Mouse (Mus musculus): ENCODE data around the gene Ppia. TPM values are rescaled to one million over a fixed set of nuclear protein-coding genes. Genes with fewer than 3 reads are reported as not detected.

Gene Ppia
- polyA plus RNA-seq, 1 experiment: 172 TPM

DNA sequence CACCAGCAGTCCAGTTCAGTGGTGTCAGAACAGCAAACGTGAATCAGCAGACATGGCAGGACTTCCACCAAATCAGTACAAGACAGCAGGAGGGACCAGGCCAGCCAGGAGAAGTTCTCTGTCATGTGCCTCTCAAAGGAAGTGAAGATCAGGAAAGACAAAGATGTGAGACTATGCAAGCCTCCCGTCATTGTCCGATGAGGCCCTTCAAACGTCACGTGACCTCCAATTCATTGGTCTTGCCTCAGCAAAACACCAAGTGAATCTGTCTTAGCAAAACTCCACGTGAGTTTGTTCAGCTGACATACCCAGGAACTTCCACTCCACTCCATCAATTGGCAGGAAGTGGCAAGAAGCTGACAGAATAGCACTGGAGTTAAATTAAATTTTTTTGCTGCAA is 40.8 kb downstream of the Ppia start:
- TF ChIP-seq GATA1 (IDR thresholded peaks at IDR 0.05; ENCODE audit: borderline replicate concordance, low read length) (no peak), FLI1 (IDR thresholded peaks at IDR 0.05; ENCODE audit: low read length) (no peak)
- Histone ChIP-seq H3K36me3 (replicated peaks; ENCODE audit: low read length) (no peaks in the 10 kb centered on the region), H3K9me3 (peaks cover 7% of the 10 kb centered on the region; the same call in 1 of the 2 replicates), H3K27me3 (replicated peaks) (no peaks in the 10 kb centered on the region), H3K4me1 (peaks cover 16% of the 10 kb centered on the region), H3K4me3 (replicated peaks) (no peak overlapping the region)

DNA sequence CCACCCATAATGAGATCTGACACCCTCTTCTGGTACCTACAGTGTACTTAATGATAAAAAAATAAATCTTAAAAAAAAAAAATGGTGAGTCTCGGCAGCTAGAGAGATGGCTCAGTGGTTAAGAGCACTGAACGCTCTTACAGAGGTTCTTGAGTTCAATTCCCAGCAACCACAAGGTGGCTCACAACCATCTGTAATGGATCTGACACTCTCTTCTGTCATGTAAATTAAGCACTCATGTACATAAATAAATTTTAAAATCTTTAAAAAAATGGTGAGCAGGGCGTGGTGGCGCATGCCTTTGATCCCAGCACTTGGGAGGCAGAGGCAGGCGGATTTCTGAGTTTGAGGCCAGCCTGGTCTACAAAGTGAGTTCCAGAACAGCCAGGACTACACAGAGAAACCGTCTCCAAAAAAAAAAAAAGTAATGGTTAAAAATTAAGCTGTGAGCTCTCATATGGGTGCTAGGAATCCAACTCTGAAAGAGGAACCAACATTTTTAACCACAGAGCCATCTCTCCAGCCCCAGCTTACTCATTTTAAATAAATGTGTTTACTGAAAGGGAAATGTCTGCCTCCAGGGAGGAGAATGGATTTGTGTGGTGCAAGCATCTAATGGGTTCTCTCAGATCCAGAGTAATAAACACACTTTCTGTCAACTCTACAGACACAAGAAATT is 48.1 kb downstream of the Ppia start:
- Histone ChIP-seq H3K36me3 (replicated peaks; ENCODE audit: low read length) (peaks cover 26% of the 10 kb centered on the region), H3K4me1 (peaks cover 20% of the 10 kb centered on the region; the same call in 1 of the 2 replicates), H3K4me3 (replicated peaks) (no peak overlapping the region), H3K9me3 (peaks cover 4% of the 10 kb centered on the region; the same call in 1 of the 2 replicates), H3K27me3 (replicated peaks) (no peaks in the 10 kb centered on the region)
- no peak for TF ChIP-seq FLI1 (IDR thresholded peaks at IDR 0.05; ENCODE audit: low read length)
- no peak for TF ChIP-seq GATA1 (IDR thresholded peaks at IDR 0.05; ENCODE audit: borderline replicate concordance, low read length)

DNA sequence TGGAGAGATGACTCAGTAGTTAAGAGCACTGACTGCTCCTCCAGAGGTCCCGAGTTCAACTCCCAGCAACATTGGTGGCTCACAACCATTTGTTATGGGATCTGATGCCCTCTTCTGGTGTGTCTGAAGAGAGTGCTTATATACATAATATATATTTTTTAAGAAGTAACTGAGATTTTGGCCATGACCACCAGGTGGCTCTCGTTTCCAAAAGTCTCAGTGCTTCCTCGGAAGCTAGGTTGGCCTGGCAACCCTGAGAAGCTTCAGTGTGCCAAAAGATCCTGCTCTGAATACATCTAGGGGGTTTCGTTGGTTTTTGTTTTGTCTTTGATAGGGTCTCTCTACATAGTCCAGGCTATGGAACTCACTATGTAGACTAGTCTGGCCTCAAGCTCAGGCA is 49.9 kb downstream of the Ppia start:
- H3K4me1 ChIP-seq: peaks cover 34% of the 10 kb centered on the region

DNA sequence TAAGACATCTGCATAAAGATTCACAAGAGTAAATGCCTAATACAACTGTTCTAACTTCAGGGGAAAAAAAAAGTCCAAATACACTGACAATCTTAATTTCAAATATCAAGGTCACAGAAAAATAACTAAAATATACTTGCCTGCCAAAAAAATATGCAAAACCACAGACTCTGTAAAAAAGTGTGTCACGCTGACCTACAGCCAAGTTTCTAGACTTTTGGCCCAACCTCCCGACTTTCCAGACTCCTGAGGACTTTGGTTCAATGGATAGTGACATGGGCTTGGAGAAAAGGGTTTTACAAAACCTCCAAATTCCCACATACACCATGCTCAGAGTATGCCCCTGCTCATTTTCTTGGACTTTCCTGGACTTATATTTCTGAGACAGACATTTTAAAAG is 53.3 kb downstream of the Ppia start:
- Histone ChIP-seq H3K9me3 (no peaks in the 10 kb centered on the region), H3K4me1 (peaks cover 51% of the 10 kb centered on the region), H3K4me3 (replicated peaks) (no peak overlapping the region), H3K36me3 (replicated peaks; ENCODE audit: low read length) (peaks cover 52% of the 10 kb centered on the region), H3K27me3 (replicated peaks) (no peaks in the 10 kb centered on the region)
- no peak for TF ChIP-seq FLI1 (IDR thresholded peaks at IDR 0.05; ENCODE audit: low read length)
- no peak for TF ChIP-seq GATA1 (IDR thresholded peaks at IDR 0.05; ENCODE audit: borderline replicate concordance, low read length)

More for the DNA sequence above, 49.9 kb downstream of the Ppia start:
- peaks cover 39% of the 10 kb centered on the region for H3K36me3 ChIP-seq (replicated peaks; ENCODE audit: low read length)
- TF ChIP-seq FLI1 (IDR thresholded peaks at IDR 0.05; ENCODE audit: low read length) (no peak), GATA1 (IDR thresholded peaks at IDR 0.05; ENCODE audit: borderline replicate concordance, low read length) (no peak)
- no peaks in the 10 kb centered on the region for H3K27me3 ChIP-seq (replicated peaks)
- H3K9me3 ChIP-seq: no peaks in the 10 kb centered on the region
- H3K4me3 ChIP-seq (replicated peaks): no peak overlapping the region

Other genes with a start within 250 kb of the Ppia start
- not detected in 2 replicates for gene A730071L15Rik, start 215.4 kb upstream of the Ppia start, polyA plus RNA-seq (2012; ENCODE audit: insufficient read depth, low replicate concordance)
- 7.9 and 9.9 TPM in 2 replicates for gene Nudcd3, start 215.0 kb upstream of the Ppia start, polyA plus RNA-seq (2012; ENCODE audit: insufficient read depth, low replicate concordance)
- gene Npc1l1, start 185.3 kb upstream of the Ppia start, polyA plus RNA-seq (2012; ENCODE audit: insufficient read depth, low replicate concordance): not detected in 2 replicates
- gene Ddx56, start 147.7 kb upstream of the Ppia start, polyA plus RNA-seq (2012; ENCODE audit: insufficient read depth, low replicate concordance): 6.2 and 7.6 TPM in 2 replicates
- gene Tmed4, start 140.6 kb upstream of the Ppia start, polyA plus RNA-seq (2012; ENCODE audit: insufficient read depth, low replicate concordance): 2.5 and 33.8 TPM in 2 replicates
- gene Ogdh, start 123.8 kb upstream of the Ppia start, polyA plus RNA-seq (2012; ENCODE audit: insufficient read depth, low replicate concordance): 19.3 and 34.8 TPM in 2 replicates
- gene Zmiz2, start 26.4 kb upstream of the Ppia start, polyA plus RNA-seq (2012; ENCODE audit: insufficient read depth, low replicate concordance): 225 and 608 TPM in 2 replicates
- gene H2afv, start 29.0 kb downstream of the Ppia start, polyA plus RNA-seq (2012; ENCODE audit: insufficient read depth, low replicate concordance): 23.2 and 32.7 TPM in 2 replicates
- gene Purb, start 60.5 kb downstream of the Ppia start, polyA plus RNA-seq (2012; ENCODE audit: insufficient read depth, low replicate concordance): 8.7 and 12.9 TPM in 2 replicates
- 28.0 and 34.2 TPM in 2 replicates for gene Myo1g, start 105.5 kb downstream of the Ppia start, polyA plus RNA-seq (2012; ENCODE audit: insufficient read depth, low replicate concordance)
- 11.6 and 24.8 TPM in 2 replicates for gene Ccm2, start 131.4 kb downstream of the Ppia start, polyA plus RNA-seq (2012; ENCODE audit: insufficient read depth, low replicate concordance)
- 0.34 and 0.63 TPM in 2 replicates for gene Nacad, start 190.6 kb downstream of the Ppia start, polyA plus RNA-seq (2012; ENCODE audit: insufficient read depth, low replicate concordance)
- gene Tbrg4, start 210.6 kb downstream of the Ppia start, polyA plus RNA-seq (2012; ENCODE audit: insufficient read depth, low replicate concordance): 55.6 and 136 TPM in 2 replicates
- gene Wap, start 223.2 kb downstream of the Ppia start, polyA plus RNA-seq (2012; ENCODE audit: insufficient read depth, low replicate concordance): not detected in 2 replicates
- gene Ramp3, start 243.1 kb downstream of the Ppia start, polyA plus RNA-seq (2012; ENCODE audit: insufficient read depth, low replicate concordance): not detected in 2 replicates